Mouse (Mus musculus): ENCODE data around the gene Prkce. TPM values are rescaled to one million over a fixed set of nuclear protein-coding genes. Genes with fewer than 3 reads are reported as not detected.
A peak's percentile ranks its signal among the peaks of the same experiment; 100 is the strongest.

The Prkce gene
- polyA plus RNA-seq, 1 experiment from 2014 or later: 2.0 TPM

DNA sequence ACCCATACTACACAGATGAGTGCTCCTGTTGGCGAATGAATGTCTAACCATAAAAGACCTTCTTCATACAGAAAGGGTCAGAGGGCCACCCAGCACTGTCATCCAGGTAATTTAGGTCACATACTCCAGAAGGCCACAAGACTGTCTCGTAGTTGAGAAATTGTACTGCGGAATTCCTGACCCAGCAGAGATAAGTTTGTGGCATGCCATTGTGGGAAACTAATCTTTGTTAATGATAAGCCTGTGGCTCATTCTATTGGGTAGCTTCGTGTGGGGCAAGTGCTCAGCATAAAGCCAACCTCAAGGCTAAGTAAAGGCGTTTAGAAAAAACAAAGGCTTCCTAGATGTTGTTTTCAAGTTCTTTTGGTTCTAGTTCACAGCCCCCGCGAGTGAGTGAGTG, 324.8 kb downstream of the Prkce start:
- DNase-seq (no peak), ATAC-seq (no peak)
- no peak for TF ChIP-seq EP300 (IDR thresholded peaks at IDR 0.05; ENCODE audit: low read depth)
- no peak for TF ChIP-seq CTCF (IDR thresholded peaks at IDR 0.05; ENCODE audit: low read depth)
- Histone ChIP-seq H3K9ac (replicated peaks) (no peak overlapping the region), H3K36me3 (replicated peaks; ENCODE audit: insufficient read depth, low read length) (no peaks in the 10 kb centered on the region), H3K4me2 (ENCODE audit: low read depth, low read length) (no peak overlapping the region), H3K27ac (ENCODE audit: low read depth) (no peak overlapping the region), H3K4me3 (ENCODE audit: low read depth, low read length) (no peak overlapping the region), H3K27me3 (ENCODE audit: insufficient read depth, low read length) (no peaks in the 10 kb centered on the region), H3K9me3 (ENCODE audit: low read length) (no peaks in the 10 kb centered on the region), H3K4me1 (ENCODE audit: insufficient read depth) (peaks cover 12% of the 10 kb centered on the region; the same call in 1 of the 2 replicates)
- WGBS (ENCODE audit: insufficient replicate concordance): 41% methylated on average over 7 of the region's 7 CpGs

DNA sequence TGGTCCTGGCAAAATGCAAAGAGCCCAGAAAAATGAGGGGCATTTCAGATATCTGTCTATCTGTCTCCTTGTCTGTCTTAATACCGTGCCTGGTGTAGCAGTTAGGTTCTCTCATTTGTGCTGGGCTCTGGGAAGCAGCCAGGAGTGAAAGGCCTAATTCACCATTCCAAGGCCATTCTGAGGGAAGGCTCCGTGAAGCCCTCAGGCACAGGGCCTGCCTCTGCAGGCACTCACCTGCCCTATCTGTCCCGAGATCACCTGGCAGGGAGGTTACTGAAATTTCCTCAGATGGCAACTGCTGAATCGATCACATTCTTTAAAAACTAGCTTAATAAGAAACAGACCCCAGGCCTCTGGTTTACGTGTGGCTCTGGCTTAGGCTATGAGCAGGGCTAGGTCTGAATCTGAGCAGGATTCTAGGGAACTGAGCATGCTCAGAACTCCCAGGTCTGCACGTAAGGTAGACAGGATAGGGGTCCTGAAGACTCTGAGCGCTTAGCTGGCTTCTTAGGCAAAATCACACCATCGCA, 326.4 kb downstream of the Prkce start:
- Histone ChIP-seq H3K27me3 (ENCODE audit: insufficient read depth, low read length) (no peaks in the 10 kb centered on the region), H3K4me2 (ENCODE audit: low read depth, low read length) (no peak overlapping the region), H3K27ac (ENCODE audit: low read depth) (no peak overlapping the region), H3K9ac (replicated peaks) (no peak overlapping the region), H3K4me1 (ENCODE audit: insufficient read depth) (peaks cover 16% of the 10 kb centered on the region; the same call in 1 of the 2 replicates), H3K9me3 (ENCODE audit: low read length) (no peaks in the 10 kb centered on the region), H3K4me3 (ENCODE audit: low read depth, low read length) (no peak overlapping the region), H3K36me3 (replicated peaks; ENCODE audit: insufficient read depth, low read length) (no peaks in the 10 kb centered on the region)
- TF ChIP-seq CTCF (IDR thresholded peaks at IDR 0.05; ENCODE audit: low read depth) (no peak), EP300 (IDR thresholded peaks at IDR 0.05; ENCODE audit: low read depth) (no peak)
- ATAC-seq: no peak
- 69% methylated on average over 8 of the region's 8 CpGs for WGBS (ENCODE audit: insufficient replicate concordance)
- no peak for DNase-seq

GRCm38 (mm10) chr17:86494494-86494893, 326.9 kb downstream of the Prkce start:
- Histone ChIP-seq H3K4me1 (ENCODE audit: insufficient read depth) (peaks cover 16% of the 10 kb centered on the region; the same call in 1 of the 2 replicates), H3K4me2 (ENCODE audit: low read depth, low read length) (no peak overlapping the region), H3K9ac (replicated peaks) (no peak overlapping the region), H3K27ac (ENCODE audit: low read depth) (no peak overlapping the region), H3K9me3 (ENCODE audit: low read length) (no peaks in the 10 kb centered on the region), H3K27me3 (ENCODE audit: insufficient read depth, low read length) (no peaks in the 10 kb centered on the region), H3K4me3 (ENCODE audit: low read depth, low read length) (no peak overlapping the region), H3K36me3 (replicated peaks; ENCODE audit: insufficient read depth, low read length) (no peaks in the 10 kb centered on the region)
- no peak for TF ChIP-seq EP300 (IDR thresholded peaks at IDR 0.05; ENCODE audit: low read depth)
- TF ChIP-seq CTCF (IDR thresholded peaks at IDR 0.05; ENCODE audit: low read depth): no peak
- WGBS (ENCODE audit: insufficient replicate concordance): 42% methylated on average over 6 of the region's 6 CpGs
- no peak for ATAC-seq
- DNase-seq: no peak

DNA sequence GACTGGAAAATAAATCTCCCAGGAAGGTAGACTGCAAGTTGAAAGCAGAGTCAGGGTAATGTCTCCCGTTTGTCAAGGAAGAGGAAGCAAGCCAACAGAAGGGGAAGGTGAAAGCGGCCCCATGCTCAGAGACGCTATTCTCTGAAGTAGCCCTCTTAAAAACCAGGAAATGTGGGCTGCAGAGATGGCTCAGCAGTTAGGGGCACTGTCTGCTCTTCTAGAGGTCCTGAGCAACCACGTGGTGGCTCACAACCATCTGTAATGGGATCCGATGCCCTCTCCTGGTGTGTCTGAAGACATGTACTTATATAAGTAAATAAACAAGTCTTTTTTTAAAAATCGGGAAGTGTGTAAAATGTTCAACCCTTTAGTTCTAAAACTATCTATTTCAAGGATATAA, 327.3 kb downstream of the Prkce start:
- no peak for DNase-seq
- ATAC-seq: 0 out of 2 replicates have a peak, but pooled peaks have one; percentile 22

DNA sequence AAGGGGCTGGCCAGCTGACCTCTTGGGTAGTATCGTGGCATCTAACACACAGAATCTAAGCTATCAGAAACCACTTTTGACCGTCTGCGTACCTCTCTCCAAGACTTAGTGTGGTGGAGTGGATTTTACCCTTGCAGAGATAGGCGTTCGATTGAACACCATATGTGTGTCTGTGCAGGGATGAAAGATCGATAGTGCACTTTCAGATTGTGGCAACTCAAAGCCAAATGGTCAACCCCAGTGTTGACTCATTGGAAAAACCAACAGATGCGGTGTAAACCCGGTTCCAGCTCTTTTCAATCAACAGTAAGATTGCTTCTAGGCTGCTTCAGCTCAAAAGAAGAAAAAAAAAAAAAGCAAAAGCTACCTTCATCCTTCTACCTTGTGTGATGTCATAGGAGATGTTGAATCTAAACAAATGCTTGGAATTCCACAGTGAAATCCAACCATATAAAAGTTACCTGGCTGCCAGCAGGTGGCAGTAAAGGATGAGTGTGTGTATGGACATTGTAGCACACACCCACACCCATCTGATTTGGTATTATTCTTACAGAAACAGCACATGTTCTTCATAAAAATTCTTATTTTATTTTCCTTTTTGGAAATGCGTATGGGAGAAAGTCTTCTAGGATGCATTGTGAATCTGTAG, 328.7 kb downstream of the Prkce start:
- Histone ChIP-seq H3K27me3 (ENCODE audit: insufficient read depth, low read length) (no peaks in the 10 kb centered on the region), H3K36me3 (replicated peaks; ENCODE audit: insufficient read depth, low read length) (no peaks in the 10 kb centered on the region), H3K27ac (ENCODE audit: low read depth) (no peak overlapping the region), H3K4me1 (ENCODE audit: insufficient read depth) (peaks cover 16% of the 10 kb centered on the region; the same call in 1 of the 2 replicates), H3K9me3 (ENCODE audit: low read length) (no peaks in the 10 kb centered on the region), H3K4me3 (ENCODE audit: low read depth, low read length) (no peak overlapping the region), H3K4me2 (ENCODE audit: low read depth, low read length) (no peak overlapping the region), H3K9ac (replicated peaks) (no peak overlapping the region)
- 78% methylated on average over 9 of the region's 9 CpGs for WGBS (ENCODE audit: insufficient replicate concordance)
- peak; percentile 74 for ATAC-seq
- DNase-seq: peak; percentile 54
- TF ChIP-seq CTCF (IDR thresholded peaks at IDR 0.05; ENCODE audit: low read depth) (peak; percentile 73), EP300 (IDR thresholded peaks at IDR 0.05; ENCODE audit: low read depth) (no peak)

More for the DNA sequence above, 327.3 kb downstream of the Prkce start:
- Histone ChIP-seq H3K9me3 (ENCODE audit: low read length) (no peaks in the 10 kb centered on the region), H3K36me3 (replicated peaks; ENCODE audit: insufficient read depth, low read length) (no peaks in the 10 kb centered on the region), H3K27me3 (ENCODE audit: insufficient read depth, low read length) (no peaks in the 10 kb centered on the region), H3K27ac (ENCODE audit: low read depth) (no peak overlapping the region), H3K4me2 (ENCODE audit: low read depth, low read length) (no peak overlapping the region), H3K9ac (replicated peaks) (no peak overlapping the region), H3K4me1 (ENCODE audit: insufficient read depth) (peaks cover 16% of the 10 kb centered on the region; the same call in 1 of the 2 replicates), H3K4me3 (ENCODE audit: low read depth, low read length) (no peak overlapping the region)
- peak; percentile 33 for TF ChIP-seq CTCF (IDR thresholded peaks at IDR 0.05; ENCODE audit: low read depth)
- TF ChIP-seq EP300 (IDR thresholded peaks at IDR 0.05; ENCODE audit: low read depth): no peak
- WGBS (ENCODE audit: insufficient replicate concordance): 32% methylated on average over 6 of the region's 6 CpGs

- WGBS (ENCODE audit: insufficient replicate concordance): 67% methylated on average over 4 of the region's 4 CpGs
- H3K4me3 ChIP-seq (ENCODE audit: low read depth, low read length): no peak overlapping the region
- TF ChIP-seq CTCF (IDR thresholded peaks at IDR 0.05; ENCODE audit: low read depth): no peak
- no peak for TF ChIP-seq EP300 (IDR thresholded peaks at IDR 0.05; ENCODE audit: low read depth)
- no peak for DNase-seq
- H3K27me3 ChIP-seq (ENCODE audit: insufficient read depth, low read length): no peaks in the 10 kb centered on the region
- no peak overlapping the region for H3K4me2 ChIP-seq (ENCODE audit: low read depth, low read length)
- H3K27ac ChIP-seq (ENCODE audit: low read depth): peak overlapping the region; percentile 67
- H3K9me3 ChIP-seq (ENCODE audit: low read length): no peaks in the 10 kb centered on the region
- H3K36me3 ChIP-seq (replicated peaks; ENCODE audit: insufficient read depth, low read length): no peaks in the 10 kb centered on the region
- peaks cover 14% of the 10 kb centered on the region; the same call in 1 of the 2 replicates for H3K4me1 ChIP-seq (ENCODE audit: insufficient read depth)
- ATAC-seq: peak; percentile 58
- no peak overlapping the region for H3K9ac ChIP-seq (replicated peaks)
Measured at GRCm38 (mm10) chr17:86497302-86497701, 329.7 kb downstream of the Prkce start.
